Mouse (Mus musculus) MEL (cell line): Measurements from ENCODE around the gene Gys2. TPM values are rescaled to one million over a fixed set of nuclear protein-coding genes. Genes with fewer than 3 reads are reported as not detected.

Experiments used
- DNase-seq: peaks from one replicate; pipeline ENCODE4 v3.0.0; 2011; ENCODE audit warnings: low read depth, low spot score
- H3K27ac ChIP-seq: 2 replicates; pipeline ENCODE4 v1.5.1; 2012; ENCODE audit warnings: low read depth, mild to moderate bottlenecking, control low read depth, low read length, moderate library complexity; ENCODE audit not compliant: control insufficient read depth
- H3K27me3 ChIP-seq, 2 experiments: fragments of 150-350 bp in 1 of 2; sonication (generic) in 1 of 2; 2 replicates each; pipeline ENCODE4 v1.6.1; 2012; ENCODE audit warnings: low read length in 2 of 2, mild to moderate bottlenecking in 2 of 2, improper control_type of control experiment in 1 of 2, moderate library complexity in 1 of 2; ENCODE audit not compliant: insufficient read depth in 2 of 2, control insufficient read depth in 1 of 2
- H3K36me3 ChIP-seq, 2 experiments: 2 replicates each; pipeline ENCODE4 v1.6.1; 2012 to 2014; ENCODE audit warnings: low read length in 2 of 2, improper control_type of control experiment in 1 of 2, inconsistent platforms in 1 of 2, mild to moderate bottlenecking in 1 of 2; ENCODE audit not compliant: insufficient read depth in 2 of 2, control insufficient read depth in 1 of 2
- H3K4me1 ChIP-seq, 2 experiments: fragments of 150-350 bp in 1 of 2; sonication (generic) in 1 of 2; 2 replicates each; pipeline ENCODE4 v1.6.1; 2012; ENCODE audit warnings: low read length in 2 of 2, improper control_type of control experiment in 1 of 2, mild to moderate bottlenecking in 1 of 2; ENCODE audit not compliant: insufficient read depth in 2 of 2, control insufficient read depth in 1 of 2
- H3K4me3 ChIP-seq, 2 experiments: fragments of 150-350 bp in 1 of 2; sonication (generic) in 1 of 2; 2 replicates each; pipeline ENCODE4 v1.5.1; 2012; ENCODE audit warnings: low read depth in 2 of 2, low read length in 2 of 2, mild to moderate bottlenecking in 2 of 2, moderate library complexity in 2 of 2, control low read depth in 1 of 2, improper control_type of control experiment in 1 of 2; ENCODE audit not compliant: control insufficient read depth in 1 of 2, insufficient read depth in 1 of 2
- H3K79me2 ChIP-seq: 2 replicates; pipeline ENCODE4 v1.6.1; 2012; ENCODE audit warnings: mild to moderate bottlenecking, low read length, moderate library complexity; ENCODE audit not compliant: control insufficient read depth, poor library complexity, insufficient read depth
- H3K9ac ChIP-seq: 2 replicates; pipeline ENCODE4 v1.6.1; 2012; ENCODE audit warnings: low read depth, mild to moderate bottlenecking, control low read depth, low read length, moderate library complexity; ENCODE audit not compliant: control insufficient read depth, poor library complexity, severe bottlenecking
- H3K9me3 ChIP-seq: fragments of 150-350 bp; sonication (generic); replicated peaks from 2 replicates; pipeline ENCODE4 v1.6.1; 2012; ENCODE audit warnings: mild to moderate bottlenecking, low read length, improper control_type of control experiment, moderate library complexity; ENCODE audit not compliant: insufficient read depth
- CHD1 ChIP-seq: IDR thresholded peaks from 2 replicates; pipeline ENCODE4 v1.6.1; 2012; ENCODE audit warnings: low read depth, mild to moderate bottlenecking, inconsistent platforms, low read length, improper control_type of control experiment
- CHD2 ChIP-seq: IDR thresholded peaks from 2 replicates; pipeline ENCODE4 v1.6.1; 2011; ENCODE audit warnings: low read length, improper control_type of control experiment
- E2F4 ChIP-seq: IDR thresholded peaks from 2 replicates; pipeline ENCODE4 v1.6.1; 2011; ENCODE audit warnings: low read depth, low read length, improper control_type of control experiment, borderline replicate concordance
- ELF1 ChIP-seq: IDR thresholded peaks from 2 replicates; pipeline ENCODE4 v1.6.1; 2014; ENCODE audit warnings: low read depth, mild to moderate bottlenecking, inconsistent platforms, low read length, improper control_type of control experiment, moderate library complexity
- GABPA ChIP-seq: IDR thresholded peaks from 2 replicates; pipeline ENCODE4 v1.6.1; 2012; ENCODE audit warnings: low read depth, mild to moderate bottlenecking, inconsistent platforms, low read length, improper control_type of control experiment, moderate library complexity
- GATA1 ChIP-seq: IDR thresholded peaks from 2 replicates; pipeline ENCODE4 v1.6.1; 2011; ENCODE audit warnings: low read depth, low read length, improper control_type of control experiment
- JUND ChIP-seq: IDR thresholded peaks from 2 replicates; pipeline ENCODE4 v1.6.1; 2011; ENCODE audit warnings: low read depth, mild to moderate bottlenecking, improper control_type of control experiment, low read length
- KAT2A ChIP-seq: conservative IDR thresholded peaks from 2 replicates; pipeline ENCODE4 v1.6.1; 2012; ENCODE audit warnings: low read depth, low read length, improper control_type of control experiment, inconsistent platforms
- MAX ChIP-seq: IDR thresholded peaks from 2 replicates; pipeline ENCODE4 v1.6.1; 2011; ENCODE audit warnings: low read length, improper control_type of control experiment
- MAZ ChIP-seq: IDR thresholded peaks from 2 replicates; pipeline ENCODE4 v1.6.1; 2012; ENCODE audit warnings: low read depth, mild to moderate bottlenecking, inconsistent platforms, low read length, improper control_type of control experiment
- MXI1 ChIP-seq: IDR thresholded peaks from 2 replicates; pipeline ENCODE4 v1.6.1; 2011; ENCODE audit warnings: mild to moderate bottlenecking, low read depth, low read length, improper control_type of control experiment
- MYB ChIP-seq: IDR thresholded peaks from 2 replicates; pipeline ENCODE4 v1.6.1; 2011; ENCODE audit warnings: mild to moderate bottlenecking, low read depth, low read length, improper control_type of control experiment
- MYC ChIP-seq: IDR thresholded peaks from 2 replicates; pipeline ENCODE4 v1.6.1; 2011; ENCODE audit warnings: low read depth, mild to moderate bottlenecking, low read length, improper control_type of control experiment, moderate library complexity
- NELFE ChIP-seq: IDR thresholded peaks from 2 replicates; pipeline ENCODE4 v1.6.1; 2011; ENCODE audit warnings: low read depth, low read length, improper control_type of control experiment
- NRF1 ChIP-seq: IDR thresholded peaks from 2 replicates; pipeline ENCODE4 v1.6.1; 2014; ENCODE audit warnings: low read depth, mild to moderate bottlenecking, inconsistent platforms, low read length, improper control_type of control experiment, moderate library complexity; ENCODE audit not compliant: poor library complexity, insufficient read depth, severe bottlenecking
- POLR2A ChIP-seq, 2 experiments: IDR thresholded peaks; 2 replicates each; pipeline ENCODE4 v1.6.1; 2011 to 2012; ENCODE audit warnings: low read length in 2 of 2, mild to moderate bottlenecking in 2 of 2, control low read depth in 1 of 2, improper control_type of control experiment in 1 of 2, low read depth in 1 of 2, moderate library complexity in 1 of 2; ENCODE audit not compliant: control insufficient read depth in 1 of 2, insufficient read depth in 1 of 2, poor library complexity in 1 of 2
- POLR2AphosphoS2 ChIP-seq: IDR thresholded peaks from 2 replicates; pipeline ENCODE4 v1.6.1; 2011; ENCODE audit warnings: low read length, improper control_type of control experiment
- POLR2AphosphoS5 ChIP-seq: IDR thresholded peaks from 2 replicates; pipeline ENCODE4 v1.6.1; 2012; ENCODE audit warnings: low read depth, borderline replicate concordance, mild to moderate bottlenecking, inconsistent platforms, low read length, moderate library complexity, mixed read lengths
- RCOR1 ChIP-seq: IDR thresholded peaks from 2 replicates; pipeline ENCODE4 v1.6.1; 2012; ENCODE audit warnings: low read depth, mild to moderate bottlenecking, inconsistent platforms, low read length, improper control_type of control experiment
- SIN3A ChIP-seq: IDR thresholded peaks from 2 replicates; pipeline ENCODE4 v1.6.1; 2012; ENCODE audit warnings: low read length, improper control_type of control experiment, inconsistent platforms
- SMC3 ChIP-seq: IDR thresholded peaks from 2 replicates; pipeline ENCODE4 v1.6.1; 2011; ENCODE audit warnings: low read depth, low read length, improper control_type of control experiment
- TAL1 ChIP-seq: IDR thresholded peaks from 2 replicates; pipeline ENCODE4 v1.6.1; 2012; ENCODE audit warnings: mild to moderate bottlenecking, inconsistent platforms, low read length, moderate library complexity, mixed read lengths
- TBP ChIP-seq: IDR thresholded peaks from 2 replicates; pipeline ENCODE4 v1.8.0; 2011; ENCODE audit warnings: low read depth, low read length, improper control_type of control experiment
- TCF12 ChIP-seq: IDR thresholded peaks from 2 replicates; pipeline ENCODE4 v1.6.1; 2014; ENCODE audit warnings: low read depth, mild to moderate bottlenecking, inconsistent platforms, low read length, improper control_type of control experiment, moderate library complexity
- UBTF ChIP-seq: IDR thresholded peaks from 2 replicates; pipeline ENCODE4 v1.6.1; 2012; ENCODE audit warnings: low read depth, mild to moderate bottlenecking, inconsistent platforms, low read length, improper control_type of control experiment, moderate library complexity, borderline replicate concordance; ENCODE audit not compliant: insufficient read depth
- USF1 ChIP-seq: IDR thresholded peaks from 2 replicates; pipeline ENCODE4 v1.6.1; 2014; ENCODE audit warnings: low read depth, mild to moderate bottlenecking, inconsistent platforms, low read length, improper control_type of control experiment, moderate library complexity
- USF2 ChIP-seq, 2 experiments: IDR thresholded peaks; 2 replicates each; pipeline ENCODE4 v1.6.1; 2011 to 2012; ENCODE audit warnings: improper control_type of control experiment in 2 of 2, low read length in 2 of 2, borderline replicate concordance in 1 of 2, inconsistent platforms in 1 of 2, low read depth in 1 of 2, mild to moderate bottlenecking in 1 of 2; ENCODE audit not compliant: insufficient read depth in 1 of 2
- ZMIZ1 ChIP-seq: IDR thresholded peaks from 2 replicates; pipeline ENCODE4 v1.6.1; 2012; ENCODE audit warnings: low read depth, mild to moderate bottlenecking, inconsistent platforms, low read length, improper control_type of control experiment, moderate library complexity
- ZNF384 ChIP-seq: IDR thresholded peaks from 2 replicates; pipeline ENCODE4 v1.6.1; 2012; ENCODE audit warnings: low read depth, mild to moderate bottlenecking, inconsistent platforms, low read length, improper control_type of control experiment
- polyA plus RNA-seq, 2 experiments: library from polyadenylated mRNA; stranded (reverse) in 1 of 2; unstranded in 1 of 2; fragments of >175 nt in 1 of 2; fragments of >200 nt in 1 of 2; gene quantifications; 2 replicates each; pipeline versions ENCODE4 v1.2.1 to v1.2.4; 2012; ENCODE audit warnings: low replicate concordance in 2 of 2, low read depth in 1 of 2; ENCODE audit not compliant: insufficient read length in 2 of 2, insufficient read depth in 1 of 2, missing spikeins in 1 of 2
- total RNA-seq: library from RNA; depleted of rRNA; stranded (reverse); fragments of 300-350 nt; gene quantifications from 2 replicates; pipeline ENCODE4 v1.2.3, GENCODE M21; 2012

The Gys2 gene
- total and polyA plus RNA-seq, 3 experiments = not detected

GRCm38 (mm10) chr6:142387755-142388271 lies 85.1 kb downstream of the Gys2 start:
- Histone ChIP-seq H3K79me2 (peaks cover 58% of the 10 kb centered on the region), H3K9me3 (no peaks in the 10 kb centered on the region), H3K9ac (peak overlapping the region; percentile 92), H3K27me3 (no peaks in the 10 kb centered on the region), H3K36me3 (peaks cover 3 to 43% of the 10 kb centered on the region in 2 experiments), H3K4me3 (peak overlapping the region; percentile 78 to 93), H3K4me1 (peaks cover 17 to 27% of the 10 kb centered on the region in 2 experiments), H3K27ac (peak overlapping the region; percentile 39)
- peak; percentile 88 for TF ChIP-seq ZNF384
- no peak for TF ChIP-seq ZMIZ1
- TF ChIP-seq USF2 (IDR thresholded peaks at IDR 0.05; ENCODE audit: borderline replicate concordance in 1 of 2, insufficient read depth in 1 of 2, low read depth in 1 of 2, low read length in 2 of 2) = no peak
- no peak for TF ChIP-seq UBTF
- no peak for TF ChIP-seq TCF12
- TF ChIP-seq POLR2AphosphoS5 = no peak
- TF ChIP-seq MYB = no peak
- TF ChIP-seq E2F4 = no peak
- no peak for TF ChIP-seq POLR2A (IDR thresholded peaks at IDR 0.05; ENCODE audit: control insufficient read depth in 1 of 2, insufficient read depth in 1 of 2, low read depth in 1 of 2, low read length in 2 of 2, poor library complexity in 1 of 2)
- TF ChIP-seq CHD1 = no peak
- TF ChIP-seq SIN3A = peak; percentile 51; the same call in 1 of the 2 replicates
- DNase-seq = peak; percentile 55

- peaks cover 0 to 39% of the 10 kb centered on the region in 2 experiments; a peak in 2 of 4 replicates for H3K36me3 ChIP-seq
- peak within 1 kb of the TSS; percentile 78 to 93 for H3K4me3 ChIP-seq
- peak; percentile 97 for DNase-seq
- no peak for TF ChIP-seq SMC3
- 0 out of 2 replicates have a peak, but pooled peaks have one; percentile 23 for TF ChIP-seq CHD1
- TF ChIP-seq ZNF384 = no peak
- no peak for TF ChIP-seq RCOR1
- peak; percentile 57; the same call in 1 of the 2 replicates for TF ChIP-seq MAZ
- TF ChIP-seq JUND = no peak
- TF ChIP-seq GATA1 = no peak
- TF ChIP-seq POLR2AphosphoS2 = peak; percentile 23; the same call in 1 of the 2 replicates
- peak; percentile 88 for TF ChIP-seq MAX
- TF ChIP-seq TAL1 = no peak
- no peak for TF ChIP-seq GABPA
- peak; percentile 80 for TF ChIP-seq NELFE
- TF ChIP-seq KAT2A = peak; percentile 83
- no peak; the same call in 1 of the 2 replicates for TF ChIP-seq MYC
- TF ChIP-seq USF1 = no peak
- no peak for TF ChIP-seq POLR2AphosphoS5
- TF ChIP-seq TBP = peak; percentile 62
- TF ChIP-seq NRF1 = peak; percentile 28; the same call in 1 of the 2 replicates
- TF ChIP-seq MYB = no peak
- TF ChIP-seq ELF1 = peak; percentile 97
- TF ChIP-seq CHD2 = peak; percentile 83
- peak; percentile 73; the same call in 1 of the 2 replicates for TF ChIP-seq ZMIZ1
- peak; percentile 76 for TF ChIP-seq MXI1
- peak; percentile 90 for TF ChIP-seq SIN3A
- TF ChIP-seq UBTF = no peak
Observed at GRCm38 (mm10) chr6:142387011-142387754, 85.7 kb downstream of the Gys2 start, which contains the start of the genes Recql and Golt1b. Gene Recql (minus strand): TSS chr6:142387087. Gene Golt1b (plus strand): TSS chr6:142387221.

More at GRCm38 (mm10) chr6:142387011-142387754, 85.7 kb downstream of the Gys2 start, which contains the start of the genes Recql and Golt1b:
- Histone ChIP-seq H3K79me2 (peaks cover 61% of the 10 kb centered on the region), H3K9ac (peak within 1 kb of the TSS; percentile 92), H3K27me3 (no peaks in the 10 kb centered on the region), H3K9me3 (no peaks in the 10 kb centered on the region), H3K27ac (peak within 1 kb of the TSS; percentile 96), H3K4me1 (peaks cover 12 to 27% of the 10 kb centered on the region in 2 experiments)
